Mouse (Mus musculus) spleen, adult 2 months (tissue): ENCODE results near the gene Zfp791. TPM values are rescaled to one million over a fixed set of nuclear protein-coding genes. Genes with fewer than 3 reads are reported as not detected.

Experiments used
- DNase-seq, 2 experiments: peaks; one replicate each; pipeline versions ENCODE4 v3.0.0 to v3.0.0-alpha.2; 2012 to 2021; ENCODE audit warnings: low spot score in 2 of 2, low read depth in 1 of 2
- H3K27ac ChIP-seq: fragments of 200-500 bp; 2 replicates; pipeline ENCODE4 v1.5.1; 2012; ENCODE audit warnings: low read length, inconsistent platforms; ENCODE audit not compliant: insufficient read depth
- H3K27me3 ChIP-seq: fragments of 200-500 bp; 2 replicates; pipeline ENCODE4 v1.6.1; 2012; ENCODE audit warnings: mild to moderate bottlenecking, moderate library complexity, low read length, inconsistent platforms; ENCODE audit not compliant: control insufficient read depth, insufficient read depth
- H3K36me3 ChIP-seq: fragments of 200-500 bp; 2 replicates; pipeline ENCODE4 v1.6.1; 2012; ENCODE audit warnings: mild to moderate bottlenecking, low read length, inconsistent platforms; ENCODE audit not compliant: control insufficient read depth, insufficient read depth
- H3K4me1 ChIP-seq: fragments of 200-500 bp; 2 replicates; pipeline ENCODE4 v1.6.1; 2011; ENCODE audit warnings: inconsistent platforms; ENCODE audit not compliant: control insufficient read depth, insufficient read depth, insufficient read length
- H3K4me3 ChIP-seq: fragments of 200-500 bp; 2 replicates; pipeline ENCODE4 v1.5.1; 2011; ENCODE audit warnings: mild to moderate bottlenecking, inconsistent platforms; ENCODE audit not compliant: insufficient read depth, insufficient read length; ENCODE audit errors: extremely low read depth
- CTCF ChIP-seq: fragments of 200-500 bp; IDR thresholded peaks from 2 replicates; pipeline ENCODE4 v1.5.1; 2011; ENCODE audit warnings: mild to moderate bottlenecking, inconsistent platforms; ENCODE audit not compliant: insufficient read depth, insufficient read length, insufficient replicate concordance; ENCODE audit errors: extremely low read depth
- POLR2A ChIP-seq: fragments of 200-500 bp; IDR thresholded peaks from 2 replicates; pipeline ENCODE4 v1.6.1; 2011; ENCODE audit warnings: low read depth, low read length, inconsistent platforms
- WGBS: fragments of 180-500 bp; shearing (Covaris S2); methylation state at CpG from one replicate; pipeline ENCODE4 v1.1.7; 2018; 5-methylcytosine and 5-hydroxymethylcytosine counted together
- polyA plus RNA-seq: library from polyadenylated mRNA; depleted of rRNA; stranded (reverse); fragments of >200 nt; gene quantifications from 2 replicates; pipeline ENCODE4 v1.2.3, GENCODE M21; 2012

The Zfp791 gene
- polyA plus RNA-seq, 1 experiment, result 0.05 TPM

- peaks cover 3% of the 10 kb centered on the region; the same call in 1 of the 2 replicates for H3K4me1 ChIP-seq
- no peak overlapping the region for H3K4me3 ChIP-seq
- H3K27ac ChIP-seq, result no peak overlapping the region
- no peak for TF ChIP-seq POLR2A
- TF ChIP-seq CTCF, result no peak
- H3K27me3 ChIP-seq, result no peaks in the 10 kb centered on the region
- H3K36me3 ChIP-seq, result peaks cover 22% of the 10 kb centered on the region
- WGBS, result 94% methylated on average over 10 of the region's 10 CpGs
- no peak for DNase-seq
Observed at GRCm38 (mm10) chr8:85074617-85075016, 48.3 kb downstream of the Zfp791 start.

- no peaks in the 10 kb centered on the region for H3K27me3 ChIP-seq
- H3K36me3 ChIP-seq, result peaks cover 22% of the 10 kb centered on the region
- no peak for DNase-seq
- H3K4me1 ChIP-seq, result peaks cover 3% of the 10 kb centered on the region; the same call in 1 of the 2 replicates
- H3K27ac ChIP-seq, result no peak overlapping the region
- 88% methylated on average over 10 of the region's 10 CpGs for WGBS
- TF ChIP-seq POLR2A (no peak), CTCF (no peak)
- no peak overlapping the region for H3K4me3 ChIP-seq
Observed at GRCm38 (mm10) chr8:85074167-85074566, 48.7 kb downstream of the Zfp791 start.

- H3K4me3 ChIP-seq, result no peak overlapping the region
- 93% methylated on average over 15 of the region's 15 CpGs for WGBS
Observed at GRCm38 (mm10) chr8:85073041-85073612, 49.8 kb downstream of the Zfp791 start.

GRCm38 (mm10) chr8:85072364-85072929, 50.4 kb downstream of the Zfp791 start:
- DNase-seq, result no peak
- peaks cover 22% of the 10 kb centered on the region for H3K36me3 ChIP-seq
- H3K4me1 ChIP-seq, result peaks cover 3% of the 10 kb centered on the region; the same call in 1 of the 2 replicates
- no peaks in the 10 kb centered on the region for H3K27me3 ChIP-seq
- no peak for TF ChIP-seq CTCF
- no peak for TF ChIP-seq POLR2A
- peak overlapping the region; percentile 98; the same call in 1 of the 2 replicates for H3K27ac ChIP-seq
- WGBS, result 43% methylated on average over 9 of the region's 9 CpGs
- peak overlapping the region; percentile 97 for H3K4me3 ChIP-seq

More at GRCm38 (mm10) chr8:85073041-85073612, 49.8 kb downstream of the Zfp791 start:
- no peak overlapping the region for H3K27ac ChIP-seq
- peaks cover 22% of the 10 kb centered on the region for H3K36me3 ChIP-seq
- no peak for DNase-seq
- TF ChIP-seq POLR2A (no peak), CTCF (no peak)
- H3K27me3 ChIP-seq, result no peaks in the 10 kb centered on the region
- H3K4me1 ChIP-seq, result peaks cover 3% of the 10 kb centered on the region; the same call in 1 of the 2 replicates

GRCm38 (mm10) chr8:85071514-85072281, 51.2 kb downstream of the Zfp791 start, which contains the start of gene Dhps:
TSS of gene Dhps (plus strand) at chr8:85071757.
- Histone ChIP-seq H3K4me3 (peak within 1 kb of the TSS; percentile 97), H3K36me3 (peaks cover 22% of the 10 kb centered on the region), H3K27me3 (no peaks in the 10 kb centered on the region), H3K27ac (peak within 1 kb of the TSS; percentile 98), H3K4me1 (peaks cover 3% of the 10 kb centered on the region; the same call in 1 of the 2 replicates)
- WGBS, result under 1% methylated on average over 68 of the region's 68 CpGs
- TF ChIP-seq CTCF (no peak), POLR2A (peak; percentile 87)
- peak; percentile 80 to 88 for DNase-seq

GRCm38 (mm10) chr8:85071041-85071440, 51.9 kb downstream of the Zfp791 start:
- H3K36me3 ChIP-seq, result peaks cover 22% of the 10 kb centered on the region
- no peaks in the 10 kb centered on the region for H3K27me3 ChIP-seq
- DNase-seq, result no peak
- WGBS, result 84% methylated on average over 5 of the region's 5 CpGs
- peak overlapping the region; percentile 97 for H3K4me3 ChIP-seq
- peaks cover 3% of the 10 kb centered on the region; the same call in 1 of the 2 replicates for H3K4me1 ChIP-seq
- no peak overlapping the region for H3K27ac ChIP-seq
- no peak for TF ChIP-seq POLR2A
- TF ChIP-seq CTCF, result no peak
